Mouse (Mus musculus) heart, embryonic 13.5 days (tissue): ENCODE measurements around the gene Snai3. TPM values are rescaled to one million over a fixed set of nuclear protein-coding genes. Genes with fewer than 3 reads are reported as not detected.

Source experiments
- microRNA-seq: library from miRNA; unstranded; fragments of <30 nt; microRNA quantifications from one replicate; pipeline ENCODE4, GENCODE M21; 2016
- polyA plus RNA-seq: library from polyadenylated mRNA; unstranded; fragments of >200 nt; fragmentation: Nextera tagmentation; extraction: Ambion mirVana; gene quantifications from 2 replicates; pipeline ENCODE4 v1.2.1, GENCODE M21; 2015

The Snai3 gene
- polyA plus RNA-seq, 1 experiment from 2014 or later: 2.4 TPM

Small RNA genes within 50 kb of the gene (microRNA-seq; reads per million reads assigned to microRNA genes)
- not detected for gene Gm24366

Other genes starting within 250 kb of the Snai3 start
- 3.8 TPM in 2 replicates for gene Zfpm1, start 178.6 kb downstream of the Snai3 start, polyA plus RNA-seq
- gene Trhr2, start 100.0 kb downstream of the Snai3 start, polyA plus RNA-seq: not detected in 2 replicates
- 30.4 and 31.1 TPM in 2 replicates for gene Zc3h18, start 84.1 kb downstream of the Snai3 start, polyA plus RNA-seq
- not detected in 2 replicates for gene Il17c, start 38.7 kb downstream of the Snai3 start, polyA plus RNA-seq
- gene Cyba, start 27.8 kb downstream of the Snai3 start, polyA plus RNA-seq: 170 and 202 TPM in 2 replicates
- gene Mvd, start 17.3 kb downstream of the Snai3 start, polyA plus RNA-seq: 19.7 and 21.8 TPM in 2 replicates
- gene Rnf166, start 15.3 kb upstream of the Snai3 start, polyA plus RNA-seq: 33.2 and 42.0 TPM in 2 replicates
- 23.9 and 29.6 TPM in 2 replicates for gene Ctu2, start 15.4 kb upstream of the Snai3 start, polyA plus RNA-seq
- 12.9 and 15.4 TPM in 2 replicates for gene Piezo1, start 90.6 kb upstream of the Snai3 start, polyA plus RNA-seq
- 31.0 and 34.6 TPM in 2 replicates for gene Cdt1, start 107.3 kb upstream of the Snai3 start, polyA plus RNA-seq
- 251 and 271 TPM in 2 replicates for gene Aprt, start 116.2 kb upstream of the Snai3 start, polyA plus RNA-seq
- gene Galns, start 150.7 kb upstream of the Snai3 start, polyA plus RNA-seq: 11.1 and 11.9 TPM in 2 replicates
- gene Trappc2l, start 150.9 kb upstream of the Snai3 start, polyA plus RNA-seq: 55.6 and 74.0 TPM in 2 replicates
- not detected in 2 replicates for gene Pabpn1l, start 162.0 kb upstream of the Snai3 start, polyA plus RNA-seq
- 4.2 and 4.8 TPM in 2 replicates for gene Cbfa2t3, start 238.4 kb upstream of the Snai3 start, polyA plus RNA-seq